Mouse (Mus musculus) adrenal gland, postnatal 10 days (tissue): ENCODE measurements around the gene Ap1m2. TPM values are rescaled to one million over a fixed set of nuclear protein-coding genes. Genes with fewer than 3 reads are reported as not detected.

ENCODE experiments used
- DNase-seq: peaks from one replicate; pipeline ENCODE4 v3.0.0; 2021; ENCODE audit warnings: mixed read lengths
- long read RNA-seq, 2 experiments: library from polyadenylated mRNA; stranded (forward); transcript quantifications; one replicate each; pipeline ENCODE4 v2.0.0; 2021
- total RNA-seq, 2 experiments: library from RNA; stranded (reverse); gene quantifications; 2 replicates each; pipeline ENCODE4 v1.2.3; 2021

The Ap1m2 gene
- total RNA-seq: under 1 TPM in 1 of 2 experiments, not detected in 1; 0.15 TPM
- long read RNA-seq, experiment 1, partial matches to known transcripts: 0 of 1 reads
- long read RNA-seq, experiment 1, other reads (novel, unspliced or antisense): 0 of 1 reads
- long read RNA-seq, experiment 2, partial matches to known transcripts: 0 of 1 reads
- long read RNA-seq, experiment 2, other reads (novel, unspliced or antisense): 0 of 1 reads

- no peak for DNase-seq
Measured at GRCm38 (mm10) chr9:21312134-21312533, at the start of gene Ap1m2. Gene Ap1m2 (minus strand): TSS chr9:21312337.

DNA sequence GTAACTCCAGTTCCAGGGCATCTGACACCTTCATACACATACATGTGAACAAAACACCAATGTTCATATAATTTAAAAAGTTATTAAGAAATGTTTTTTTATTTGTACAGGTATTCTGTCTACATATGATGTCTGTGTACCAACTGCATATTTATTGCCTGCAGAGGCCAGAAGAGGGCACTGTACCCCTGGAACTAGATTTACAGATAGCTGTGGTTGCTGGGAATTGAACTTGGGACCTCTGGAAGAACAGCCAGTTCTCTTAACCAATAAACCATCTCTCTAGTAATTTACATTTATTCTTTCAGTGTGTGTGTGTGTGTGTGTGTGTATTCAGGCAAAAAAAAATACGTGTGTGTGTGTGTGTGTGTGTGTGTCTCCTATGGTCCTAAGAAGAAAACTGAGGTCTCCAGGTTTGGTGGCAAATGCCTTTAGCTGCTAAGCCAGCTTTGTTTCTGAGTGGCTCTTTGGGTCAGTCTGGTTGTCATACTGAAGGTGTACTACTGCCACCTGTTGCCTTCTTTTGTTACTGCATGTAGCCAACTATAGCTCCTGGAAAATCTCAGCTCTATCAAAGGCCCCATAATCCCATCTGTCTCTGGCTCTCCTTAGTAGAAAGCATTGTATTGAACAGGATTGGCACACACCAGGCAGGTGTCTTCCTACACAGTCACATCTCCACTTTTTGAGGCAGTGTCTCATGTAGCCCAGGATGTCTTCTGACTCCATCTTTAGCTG, 45.0 kb upstream of the Ap1m2 start:
- DNase-seq: peak; percentile 83

GRCm38 (mm10) chr9:21354796-21355195, 42.7 kb upstream of the Ap1m2 start:
- no peak for DNase-seq

DNA sequence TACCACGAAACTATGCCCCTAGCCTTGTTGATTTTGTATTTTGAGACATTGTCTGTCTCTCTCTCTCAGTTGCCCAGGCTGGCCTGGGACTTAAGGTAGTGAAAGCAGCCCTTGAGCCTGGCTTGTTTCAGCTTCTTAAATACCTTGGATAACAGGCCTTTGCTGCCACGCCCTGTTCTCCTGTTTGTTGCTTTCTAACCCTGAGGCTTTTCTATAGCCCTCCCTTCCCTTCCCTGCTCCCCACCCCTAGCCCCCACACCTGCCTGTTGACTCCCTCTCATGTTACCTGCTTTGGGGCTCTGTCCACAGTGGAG, 41.2 kb upstream of the Ap1m2 start:
- no peak for DNase-seq

- no peak for DNase-seq
Measured at GRCm38 (mm10) chr9:21352463-21353372, 40.6 kb upstream of the Ap1m2 start.

DNA sequence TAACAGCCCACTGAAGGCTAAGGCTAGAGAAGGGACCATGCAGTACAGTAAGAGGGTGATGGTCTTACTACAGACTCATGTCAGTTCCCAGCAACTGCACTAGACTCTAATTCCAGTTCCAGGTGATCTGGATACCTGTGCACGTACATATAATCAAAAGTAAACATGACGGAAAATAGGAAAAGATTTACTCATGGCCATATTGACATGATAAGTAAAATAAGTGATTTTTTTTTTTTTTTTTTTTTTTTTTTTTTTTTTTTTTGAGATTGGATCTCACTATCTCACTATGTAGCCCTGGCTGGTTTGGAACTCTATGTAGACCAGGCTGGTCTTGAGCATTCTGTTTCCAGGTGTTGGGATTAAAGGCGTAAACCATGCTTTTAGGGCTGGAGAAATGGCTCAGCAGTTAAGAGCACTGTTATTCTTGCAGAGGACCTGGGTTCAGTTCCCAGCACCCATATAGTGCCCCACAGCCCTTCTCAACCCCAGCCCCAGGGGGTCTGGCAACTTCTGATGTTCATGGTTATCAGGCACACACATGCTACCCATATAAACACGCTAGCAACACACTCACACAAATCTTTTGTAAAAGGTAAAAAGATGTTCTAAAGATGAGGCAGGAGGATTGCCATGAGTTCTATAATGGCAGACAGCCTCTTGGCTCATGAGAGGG, 39.7 kb upstream of the Ap1m2 start:
- no peak for DNase-seq

- no peak for DNase-seq
Measured at GRCm38 (mm10) chr9:21351178-21351577, 39.0 kb upstream of the Ap1m2 start.

DNA sequence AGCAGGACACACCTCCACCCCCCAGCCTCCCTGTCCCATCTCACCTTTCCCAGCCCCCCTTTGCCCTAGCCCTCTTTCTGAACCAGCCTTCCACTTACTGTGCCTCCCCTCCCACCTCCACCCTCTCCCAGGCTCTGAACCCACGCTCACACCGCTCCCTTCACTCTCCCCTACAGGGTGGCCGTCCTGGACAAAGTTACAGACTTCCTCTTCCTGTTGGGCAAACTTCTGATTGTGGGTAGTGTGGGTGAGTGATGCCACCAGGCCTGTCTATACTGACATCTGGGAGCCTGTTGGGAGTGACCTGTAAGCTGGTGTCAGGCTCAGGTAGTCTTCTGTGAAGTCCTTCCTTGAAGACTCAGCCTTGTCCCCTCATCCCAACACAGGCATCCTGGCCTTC, 36.0 kb upstream of the Ap1m2 start:
- no peak for DNase-seq

- DNase-seq: no peak
Measured at GRCm38 (mm10) chr9:21346627-21347365, 34.7 kb upstream of the Ap1m2 start.

DNA sequence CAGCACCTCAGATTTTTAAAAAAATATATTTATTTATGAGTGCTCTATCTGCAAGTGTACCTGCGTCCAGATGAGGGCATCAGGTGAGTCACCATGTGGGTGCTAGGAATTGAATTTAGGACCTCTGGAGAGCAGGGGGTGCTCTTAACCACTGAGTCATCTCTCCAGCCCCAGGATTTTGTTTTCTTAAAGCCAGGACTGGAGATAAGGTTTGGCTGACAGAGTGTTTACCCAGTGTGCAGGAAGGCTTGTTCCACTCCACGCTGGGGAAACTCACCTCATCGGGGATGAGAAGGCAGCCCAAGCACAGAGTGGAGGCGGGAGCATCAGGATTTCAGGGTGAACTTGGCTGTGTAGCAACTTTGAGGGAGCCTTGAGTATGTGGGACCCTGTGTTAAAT, 28.3 kb upstream of the Ap1m2 start:
- no peak for DNase-seq

DNA sequence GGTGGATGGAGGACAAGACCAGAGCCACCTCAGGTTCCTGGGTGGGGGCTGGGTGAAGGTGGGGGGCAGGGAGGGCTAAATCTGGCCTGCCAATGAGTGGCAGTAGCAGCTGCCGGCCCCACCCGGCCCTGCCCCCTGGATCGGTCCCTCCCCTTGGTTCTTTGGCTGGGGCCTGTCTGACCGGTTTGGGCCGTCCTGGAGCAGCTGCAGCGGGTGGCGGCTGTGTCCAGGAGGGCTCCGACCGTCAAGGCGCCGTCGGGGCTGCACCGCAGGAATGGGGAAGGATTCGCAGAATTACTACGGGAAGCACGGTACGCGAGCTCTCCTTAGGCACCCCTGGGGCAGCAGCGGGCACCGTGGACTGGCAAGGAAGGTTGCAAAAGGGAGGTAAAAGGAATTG, 25.5 kb upstream of the Ap1m2 start:
- DNase-seq: no peak

- DNase-seq: no peak
Measured at GRCm38 (mm10) chr9:21336491-21336890, 24.4 kb upstream of the Ap1m2 start.

DNA sequence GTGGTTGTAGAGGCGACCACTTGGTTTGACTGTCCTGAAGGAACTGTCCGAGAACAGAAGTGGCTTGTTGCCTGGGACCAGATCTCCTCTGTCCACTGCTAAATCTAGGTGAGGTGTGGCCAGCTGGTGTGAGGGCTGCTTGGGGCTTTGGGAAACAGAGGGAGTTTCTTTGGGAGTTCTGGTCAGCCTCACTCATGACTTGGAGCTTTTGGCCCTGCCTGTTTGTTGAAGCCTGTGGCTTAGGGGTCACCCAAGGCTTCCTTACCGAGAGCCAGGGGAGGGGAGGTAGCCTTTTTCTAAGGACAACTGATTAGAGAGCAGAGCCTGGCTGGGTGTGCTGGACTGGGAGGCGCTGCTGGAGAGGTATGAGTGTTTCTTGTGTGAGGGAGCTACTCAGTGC, 23.3 kb upstream of the Ap1m2 start:
- no peak for DNase-seq

GRCm38 (mm10) chr9:21334747-21335146, 22.6 kb upstream of the Ap1m2 start:
- no peak for DNase-seq

DNA sequence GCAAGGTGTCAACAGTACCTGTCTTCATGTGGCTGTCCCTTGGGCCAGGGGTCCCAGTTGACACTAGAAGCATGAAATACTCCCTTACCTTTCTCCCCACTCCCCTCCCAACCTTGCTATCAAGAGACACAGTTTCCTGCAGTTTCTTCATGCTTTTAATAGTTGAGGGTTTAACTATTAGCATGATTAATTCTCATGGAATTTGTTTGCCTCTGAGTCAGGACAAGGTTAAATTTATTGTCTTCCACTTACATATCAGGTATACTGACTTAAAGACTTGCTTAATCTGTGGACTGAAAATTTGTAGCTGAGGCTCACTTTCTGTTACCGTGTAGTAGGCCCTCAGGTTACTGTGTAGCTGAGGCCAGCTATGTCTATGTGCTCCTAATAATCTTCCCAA, 21.4 kb upstream of the Ap1m2 start:
- DNase-seq: no peak

DNA sequence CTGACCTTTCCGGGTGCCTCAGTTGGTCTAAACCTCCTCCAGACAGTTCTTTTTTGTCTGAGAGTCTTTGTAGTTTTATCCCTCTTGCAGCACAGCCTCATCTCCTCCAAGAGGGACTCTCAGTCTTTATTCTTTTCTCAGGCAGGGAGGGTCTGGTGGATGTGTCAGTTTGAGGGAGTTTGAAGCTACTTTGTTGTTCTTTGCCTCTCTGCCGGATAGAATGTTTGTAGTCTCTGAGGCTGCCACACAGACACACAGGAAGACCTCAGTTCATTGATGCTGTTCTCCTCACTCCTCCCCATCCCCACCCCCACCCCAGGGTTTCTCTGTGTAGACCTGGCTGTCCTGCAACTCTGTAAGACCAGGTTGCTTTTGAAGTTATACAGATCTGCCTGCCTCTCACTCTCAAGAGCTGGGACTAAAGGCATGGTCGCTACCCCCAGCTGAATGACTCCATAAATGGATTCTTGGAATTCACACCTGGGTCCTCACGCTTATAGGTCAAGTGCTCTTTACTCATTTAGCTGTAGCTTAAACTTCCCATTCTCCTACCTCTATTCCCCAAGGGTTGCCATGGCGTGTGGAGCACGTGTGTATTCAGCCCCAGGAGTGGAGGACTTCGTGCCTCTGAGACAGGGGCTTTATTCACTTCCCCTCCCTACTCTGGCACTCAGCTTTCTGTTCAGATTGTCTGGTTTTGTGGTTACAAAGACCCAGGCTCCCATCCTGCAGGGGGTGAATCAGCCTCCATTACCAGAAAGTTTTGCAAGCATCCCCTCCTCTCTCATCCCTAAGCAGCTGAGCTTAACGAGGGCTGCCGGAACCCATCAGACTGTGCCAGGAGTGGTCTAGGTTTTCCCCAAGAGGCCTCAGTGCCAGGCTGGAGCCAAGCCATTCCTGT, 20.3 kb upstream of the Ap1m2 start:
- DNase-seq: no peak

- no peak for DNase-seq
Measured at GRCm38 (mm10) chr9:21331365-21332140, 19.4 kb upstream of the Ap1m2 start.

GRCm38 (mm10) chr9:21329699-21330289, 17.7 kb upstream of the Ap1m2 start:
- peak; percentile 40 for DNase-seq

- peak; percentile 28 for DNase-seq
Measured at GRCm38 (mm10) chr9:21329041-21329440, 16.9 kb upstream of the Ap1m2 start.

- DNase-seq: no peak
Measured at GRCm38 (mm10) chr9:21328041-21328440, 15.9 kb upstream of the Ap1m2 start.
